Mouse (Mus musculus): ENCODE data around the gene Slc25a5.
"Not testable (repeated sequence)": the region's sequence is repeated elsewhere in the genome, so short reads cannot be mapped to it uniquely, and the experiment has no call there.

The Slc25a5 gene

DNA sequence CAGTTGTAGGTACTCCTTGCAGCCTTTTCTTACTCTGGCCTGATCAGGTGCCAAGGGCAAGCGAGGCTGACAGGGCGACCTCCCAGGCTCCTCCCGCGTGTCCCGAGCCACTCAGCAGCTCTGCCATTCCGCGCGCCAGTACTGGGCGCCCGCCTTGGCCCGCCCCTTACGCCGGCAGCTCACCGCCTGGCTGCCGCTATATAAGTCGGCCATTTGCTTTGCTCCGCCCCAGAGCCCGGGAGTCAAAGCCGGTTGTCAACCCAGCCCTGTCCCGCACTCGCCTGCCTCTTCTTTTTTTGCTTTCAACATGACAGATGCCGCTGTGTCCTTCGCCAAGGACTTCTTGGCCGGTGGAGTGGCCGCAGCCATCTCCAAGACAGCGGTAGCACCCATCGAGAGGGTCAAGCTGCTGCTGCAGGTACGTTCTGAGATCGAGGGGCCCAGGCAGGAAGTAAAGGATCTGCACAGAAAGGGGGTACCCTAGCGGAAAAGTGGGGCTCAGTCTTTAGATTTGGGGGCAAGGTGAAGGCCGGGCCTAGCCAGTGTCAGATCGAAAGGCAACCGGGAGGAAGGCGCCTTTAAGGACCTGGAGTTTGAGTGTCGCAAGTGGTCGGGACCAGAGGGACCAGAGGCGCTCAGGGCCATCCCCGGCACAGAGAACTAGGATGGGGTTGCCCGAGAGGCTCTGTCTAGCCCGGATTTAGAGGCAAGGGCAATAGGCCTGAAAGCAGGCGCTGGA, at the start of gene Slc25a5:
TSS of gene Slc25a5 (plus strand) at position 228 of the 739 bp plus-strand sequence.
- DNase-seq (ENCODE audit: low spot score in 2 of 2) = peak; percentile 70 to 78

- peak in 1 of 2 experiments; percentile 14 for DNase-seq (ENCODE audit: low spot score in 2 of 2)
These were observed 48.7 kb upstream of the Slc25a5 start for GRCm38 (mm10) chrX:36746789-36747188.

GRCm38 (mm10) chrX:36748573-36748972, 46.9 kb upstream of the Slc25a5 start:
- DNase-seq (ENCODE audit: low spot score in 2 of 2) = no peak

DNA sequence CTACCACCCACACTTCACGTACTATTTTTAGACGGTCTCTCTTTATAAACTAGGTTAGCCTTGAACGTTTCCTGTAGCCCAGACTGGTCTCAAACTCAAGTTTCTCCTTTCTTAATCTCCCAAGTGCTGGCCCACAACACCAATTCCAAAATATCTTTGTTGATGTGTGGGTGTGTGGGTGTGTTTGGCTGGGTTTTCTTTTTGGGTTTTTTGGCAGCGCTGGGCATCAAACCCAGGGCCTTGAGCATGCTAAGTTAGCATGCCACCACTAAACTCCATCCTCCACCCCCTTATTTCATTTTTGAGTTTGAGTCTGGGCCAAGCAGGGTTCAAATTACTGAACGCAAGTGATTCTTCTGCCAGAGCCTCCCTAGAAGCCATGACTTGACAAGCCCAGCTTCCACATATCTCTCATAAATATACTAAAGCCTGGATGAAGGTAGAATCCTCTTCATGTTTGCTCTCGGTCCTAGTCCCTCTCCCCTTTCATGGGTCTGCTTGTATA, 46.1 kb upstream of the Slc25a5 start:
- DNase-seq (ENCODE audit: low spot score in 2 of 2) = peak in 1 of 2 experiments; percentile 8

DNA sequence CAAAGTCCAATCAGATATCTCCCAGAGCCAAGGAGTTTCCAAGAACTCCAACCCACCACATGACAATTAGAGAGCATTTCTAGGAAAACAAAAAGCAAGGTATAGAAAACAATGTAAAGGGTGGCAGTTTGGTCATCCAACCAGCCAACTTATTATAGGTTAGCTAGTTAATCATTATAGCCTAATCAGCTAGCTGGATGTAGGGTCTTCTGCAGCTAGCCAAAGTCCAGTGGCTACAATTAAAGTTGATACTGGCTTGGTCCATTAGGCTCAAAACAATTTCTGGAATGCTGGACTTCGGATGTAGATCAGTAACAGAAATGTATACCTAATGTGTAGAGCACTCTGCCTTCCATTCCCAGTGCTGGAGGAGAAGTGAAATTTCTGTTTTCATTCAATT, 44.9 kb upstream of the Slc25a5 start:
- DNase-seq (ENCODE audit: low spot score in 2 of 2) = no peak

GRCm38 (mm10) chrX:36752586-36752985, 42.9 kb upstream of the Slc25a5 start:
- DNase-seq (ENCODE audit: low spot score in 2 of 2) = no peak

GRCm38 (mm10) chrX:36757796-36758472, 37.5 kb upstream of the Slc25a5 start:
- no peak for DNase-seq (ENCODE audit: low spot score in 2 of 2)

DNA sequence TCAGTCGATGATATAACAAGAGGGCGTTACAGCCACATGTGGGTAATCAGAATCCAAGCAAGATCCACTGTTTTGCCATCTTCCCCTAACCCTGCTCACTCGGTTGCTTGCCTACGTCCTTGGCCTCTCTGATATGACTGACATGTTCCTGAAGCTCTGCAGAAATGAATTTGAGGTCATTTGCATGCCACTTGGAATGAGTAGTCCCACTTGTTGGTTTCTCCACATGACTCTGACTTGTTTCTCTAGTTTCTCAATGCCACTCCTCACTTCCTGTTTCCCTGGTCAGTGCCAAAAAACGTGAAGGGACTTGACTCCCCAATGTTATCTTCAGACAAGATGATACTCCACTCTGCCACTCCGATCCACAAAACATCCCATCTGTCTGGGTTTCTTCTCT, 36.9 kb upstream of the Slc25a5 start:
- no peak for DNase-seq (ENCODE audit: low spot score in 2 of 2)

DNA sequence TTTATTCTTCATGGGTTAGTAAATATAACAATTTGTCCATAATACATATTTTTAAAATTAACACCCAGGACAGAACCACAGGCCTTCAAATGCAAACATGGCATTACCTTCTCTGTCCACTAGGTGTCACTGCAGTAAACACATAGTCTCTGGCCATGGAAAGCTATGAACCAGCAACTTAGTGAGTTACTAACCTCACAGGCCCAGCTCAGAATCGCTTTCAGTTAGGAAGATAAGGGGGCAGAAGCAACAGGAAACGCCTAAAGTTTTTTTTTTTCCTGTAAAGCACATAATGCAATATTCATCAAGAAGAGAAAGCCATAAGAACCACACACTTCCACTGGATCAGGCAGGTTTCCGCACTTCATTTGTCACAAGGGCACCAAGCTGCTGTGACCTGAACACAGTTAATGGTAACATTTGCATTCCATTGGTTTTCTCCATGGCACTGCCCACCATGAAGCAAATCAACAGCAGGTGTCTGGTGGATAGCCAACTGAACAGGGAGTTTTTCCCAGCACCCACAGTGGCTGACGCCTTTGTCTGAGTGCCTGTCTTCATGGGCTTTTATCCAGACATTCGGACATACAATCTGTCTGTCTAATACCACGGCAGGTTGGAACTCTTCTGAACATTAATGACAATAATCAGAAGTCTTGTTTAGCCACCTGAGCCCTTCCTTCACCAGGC, 34.4 kb upstream of the Slc25a5 start:
- DNase-seq (ENCODE audit: low spot score in 2 of 2) = no peak

GRCm38 (mm10) chrX:36762289-36762688, 33.2 kb upstream of the Slc25a5 start:
- no peak for DNase-seq (ENCODE audit: low spot score in 2 of 2)

- DNase-seq (ENCODE audit: low spot score in 2 of 2) = no peak
These were observed 32.6 kb upstream of the Slc25a5 start for GRCm38 (mm10) chrX:36762894-36763293.

GRCm38 (mm10) chrX:36763298-36763933, 32.0 kb upstream of the Slc25a5 start:
- no peak for DNase-seq (ENCODE audit: low spot score in 2 of 2)

DNA sequence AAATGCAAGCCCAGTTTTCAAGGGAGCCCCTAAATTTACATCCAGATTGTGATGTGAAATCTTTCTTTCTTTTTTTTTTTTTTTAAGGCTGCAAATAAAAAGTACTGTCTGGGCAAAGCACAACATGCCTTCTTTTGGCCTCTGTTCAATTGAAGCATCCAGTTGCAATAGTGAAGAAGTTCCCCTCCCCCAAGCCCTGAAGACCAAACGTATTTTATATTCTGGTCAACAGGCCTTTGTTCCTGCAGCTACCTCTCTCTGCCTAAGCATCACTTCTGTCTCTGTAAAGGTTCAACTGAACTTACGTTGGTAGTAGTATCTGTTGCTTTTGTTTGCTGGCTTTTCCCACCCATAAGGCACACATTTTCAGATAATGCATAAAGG, 31.5 kb upstream of the Slc25a5 start:
- DNase-seq (ENCODE audit: low spot score in 2 of 2) = no peak

DNA sequence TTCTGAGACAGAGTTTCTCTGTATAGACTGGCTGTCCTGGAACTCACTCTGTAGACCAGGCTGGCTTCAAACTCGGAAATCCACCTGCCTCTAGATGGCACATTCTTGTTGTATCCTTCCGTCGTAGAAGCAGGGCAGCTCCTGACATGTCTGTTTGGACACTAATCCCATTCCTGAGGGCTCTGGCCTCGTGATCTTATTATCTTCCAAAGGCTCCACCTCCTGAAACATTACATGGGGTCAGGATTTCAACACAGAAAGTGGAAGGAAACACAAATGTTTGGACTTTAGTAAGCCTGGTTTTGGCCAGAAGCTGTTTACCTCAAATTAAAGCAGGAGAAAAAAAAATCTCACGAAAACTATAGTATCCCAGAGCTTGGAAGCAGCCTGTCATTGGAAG, 28.1 kb upstream of the Slc25a5 start:
- DNase-seq (ENCODE audit: low spot score in 2 of 2) = no peak

DNA sequence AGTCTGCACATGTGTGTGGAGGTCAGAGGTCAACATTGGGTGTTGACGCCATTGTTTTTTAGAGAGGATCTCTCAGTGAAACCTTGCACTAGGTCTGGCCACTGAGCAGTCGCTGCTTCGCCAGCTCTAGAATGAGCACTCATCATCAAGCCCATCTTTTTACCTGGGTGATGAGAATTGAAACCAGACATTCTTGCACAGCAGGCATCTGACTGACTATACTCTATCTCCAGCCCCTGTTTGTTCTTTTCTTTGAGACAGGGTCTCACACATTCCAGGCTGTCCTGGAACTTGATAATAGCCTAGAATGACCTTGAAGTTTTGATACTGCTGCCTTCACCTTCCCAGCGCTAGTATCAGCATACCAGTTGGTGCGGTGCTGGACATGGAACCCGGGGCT, 22.9 kb upstream of the Slc25a5 start:
- DNase-seq (ENCODE audit: low spot score in 2 of 2) = no peak

GRCm38 (mm10) chrX:36775520-36775919, 19.9 kb upstream of the Slc25a5 start:
- no peak for DNase-seq (ENCODE audit: low spot score in 2 of 2)

DNA sequence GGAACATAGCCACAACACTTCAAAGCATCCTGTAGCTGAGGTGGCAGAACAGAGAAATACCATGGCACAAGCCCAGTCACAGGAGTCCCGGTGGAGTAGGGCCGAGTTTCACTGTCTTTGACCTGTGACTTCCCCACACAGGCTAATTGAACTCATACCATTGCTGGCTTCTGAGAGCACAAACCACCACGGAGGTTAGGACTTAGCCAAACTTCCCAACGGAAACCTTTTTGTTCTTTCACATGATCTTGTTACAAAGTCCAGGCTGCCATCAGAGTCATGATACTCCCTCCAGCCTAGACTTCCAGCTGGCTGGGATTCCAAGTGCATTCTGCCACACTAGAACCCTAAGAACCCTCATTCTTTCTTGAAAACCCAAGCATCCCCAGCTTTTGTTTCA, 17.8 kb upstream of the Slc25a5 start:
- DNase-seq (ENCODE audit: low spot score in 2 of 2) = no peak

DNA sequence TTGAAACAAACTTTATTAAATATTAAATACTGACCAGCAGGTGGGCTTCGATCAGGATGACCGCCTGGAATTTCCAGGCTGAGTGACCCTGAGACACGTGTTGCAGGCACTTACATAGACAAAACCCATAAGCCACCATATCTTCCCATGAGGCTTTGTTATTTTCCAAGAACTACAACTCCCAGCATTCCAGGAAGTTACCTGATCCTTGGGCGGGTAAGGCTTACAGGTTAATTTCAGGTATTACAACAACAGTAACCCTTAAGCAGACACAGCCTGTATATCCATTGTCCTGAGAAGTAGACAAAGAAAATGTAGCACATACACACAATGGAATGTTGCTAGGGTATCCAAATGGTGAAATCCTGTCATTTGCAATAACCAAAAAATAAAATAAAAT, 6.1 kb upstream of the Slc25a5 start:
- DNase-seq (ENCODE audit: low spot score in 2 of 2) = no peak

- no peak for DNase-seq (ENCODE audit: low spot score in 2 of 2)
These were observed 880 bp upstream of the Slc25a5 start for GRCm38 (mm10) chrX:36794571-36794970.

GRCm38 (mm10) chrX:36796163-36796581, 721 bp downstream of the Slc25a5 start:
- peak; percentile 72 to 74 for DNase-seq (ENCODE audit: low spot score in 2 of 2)

- not testable (repeated sequence) for DNase-seq (ENCODE audit: low spot score in 2 of 2)
These were observed 1.3 kb downstream of the Slc25a5 start for GRCm38 (mm10) chrX:36796734-36797133.
